Mouse (Mus musculus): ENCODE measurements around the gene Scml4. TPM values are rescaled to one million over a fixed set of nuclear protein-coding genes. Genes with fewer than 3 reads are reported as not detected.

Scml4 gene
- polyA plus RNA-seq, 1 experiment from 2014 or later = 12.1 TPM

GRCm38 (mm10) chr10:42989910-42990309 is 129.7 kb downstream of the Scml4 start:
- peak; percentile 78 for DNase-seq (ENCODE audit: low spot score)

GRCm38 (mm10) chr10:42991018-42991417 is 130.8 kb downstream of the Scml4 start:
- no peak for DNase-seq (ENCODE audit: low spot score)

DNA sequence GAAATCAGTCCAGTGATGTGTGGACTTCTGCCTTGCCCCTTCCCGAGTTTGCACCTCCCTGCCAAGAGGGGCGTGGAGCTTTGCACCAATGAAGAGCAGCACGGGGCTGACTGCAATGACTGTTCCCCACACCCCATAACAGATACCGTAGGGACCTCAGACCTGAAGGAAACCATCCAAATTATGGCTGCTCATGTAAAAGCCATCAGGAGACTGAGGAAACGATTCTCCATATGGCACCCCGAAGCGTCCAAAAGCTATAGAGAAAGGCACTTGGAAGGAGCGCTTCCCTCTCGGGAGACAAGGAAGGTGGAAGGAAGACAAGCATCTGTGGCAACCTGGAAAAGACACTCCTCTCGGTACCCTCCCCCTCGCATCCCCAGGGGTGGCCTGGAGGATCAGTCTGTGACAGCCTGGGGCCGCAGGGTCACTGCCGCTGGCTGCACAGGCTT is 134.2 kb downstream of the Scml4 start:
- no peak for DNase-seq (ENCODE audit: low spot score)

DNA sequence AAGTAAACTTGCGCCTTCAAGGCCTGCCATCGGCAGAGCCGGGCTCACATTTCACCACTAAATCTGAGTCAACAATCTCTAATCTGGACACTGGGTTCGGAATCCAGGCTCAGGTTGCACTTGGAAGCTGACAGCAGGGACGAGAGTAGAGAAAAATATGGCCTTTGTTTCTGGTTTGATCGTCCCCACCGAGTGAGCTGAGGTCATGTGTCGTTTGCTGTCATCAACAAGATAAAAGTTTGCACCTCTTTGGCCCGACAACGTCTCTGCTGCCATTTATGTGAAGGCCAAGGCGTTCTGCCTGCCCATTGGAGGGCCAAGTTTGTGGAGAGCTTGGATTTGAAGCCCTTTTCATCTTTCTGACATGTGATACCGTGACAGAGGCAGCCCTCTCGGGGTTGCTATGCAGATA is 135.3 kb downstream of the Scml4 start:
- DNase-seq (ENCODE audit: low spot score) = no peak

GRCm38 (mm10) chr10:42997278-42997677 is 137.1 kb downstream of the Scml4 start:
- DNase-seq (ENCODE audit: low spot score) = no peak

DNA sequence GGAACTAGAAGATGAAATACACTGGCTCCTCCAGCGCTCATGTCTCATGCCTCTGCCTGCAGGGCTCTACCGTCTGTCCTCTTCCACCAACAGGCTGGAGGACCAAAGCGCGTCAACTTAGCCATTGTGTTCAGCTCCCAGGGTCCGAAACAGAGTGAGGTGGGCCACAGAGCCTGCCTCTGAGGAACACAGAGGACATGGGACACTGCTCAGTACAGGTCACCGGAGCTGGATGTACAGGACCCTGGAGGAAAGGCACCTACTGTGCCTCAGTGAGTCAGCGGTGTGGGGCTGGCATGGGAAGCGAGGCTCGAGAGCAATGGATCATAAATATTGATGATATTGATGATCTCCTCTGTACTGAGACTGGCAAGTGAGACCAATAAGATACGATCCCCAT is 139.2 kb downstream of the Scml4 start:
- no peak for DNase-seq (ENCODE audit: low spot score)

- DNase-seq (ENCODE audit: low spot score) = no peak
Observed at GRCm38 (mm10) chr10:43001433-43001832, 141.3 kb downstream of the Scml4 start.

DNA sequence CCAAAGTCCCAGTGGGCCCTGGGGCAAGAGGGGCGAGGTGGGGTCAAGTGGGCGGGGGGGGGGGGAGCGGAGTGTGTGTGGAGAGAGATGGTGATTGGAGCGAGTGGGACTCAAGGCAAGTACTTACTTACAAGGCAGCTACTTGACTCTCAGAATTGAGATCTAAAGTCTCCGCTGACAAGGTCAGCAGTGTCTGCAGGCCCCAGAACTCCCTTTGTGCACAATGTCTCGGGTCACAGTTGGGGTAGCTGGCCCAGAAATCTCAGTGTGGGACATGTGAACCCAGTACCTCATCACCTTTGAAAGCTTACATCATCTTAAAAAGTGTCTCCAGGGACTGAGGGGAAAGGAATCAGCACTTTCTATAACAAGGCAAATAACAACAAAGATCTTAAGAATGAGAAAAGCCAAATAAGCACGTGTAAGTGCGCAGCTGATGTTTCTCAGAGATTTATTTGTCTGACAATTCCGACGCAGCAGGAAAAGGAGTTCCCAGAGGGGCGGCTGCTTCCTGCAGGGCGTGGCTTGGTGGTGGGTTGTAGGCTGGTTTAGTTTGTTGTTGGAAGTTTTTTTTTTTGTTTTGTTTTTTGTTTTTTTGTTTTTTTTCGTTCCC is 142.0 kb downstream of the Scml4 start:
- no peak for DNase-seq (ENCODE audit: low spot score)

- DNase-seq (ENCODE audit: low spot score) = no peak
Observed at GRCm38 (mm10) chr10:43002721-43003465, 142.7 kb downstream of the Scml4 start.

GRCm38 (mm10) chr10:43003466-43003757 is 143.2 kb downstream of the Scml4 start:
- DNase-seq (ENCODE audit: low spot score) = no peak

- no peak for DNase-seq (ENCODE audit: low spot score)
Observed at GRCm38 (mm10) chr10:43004174-43004734, 144.1 kb downstream of the Scml4 start.

DNA sequence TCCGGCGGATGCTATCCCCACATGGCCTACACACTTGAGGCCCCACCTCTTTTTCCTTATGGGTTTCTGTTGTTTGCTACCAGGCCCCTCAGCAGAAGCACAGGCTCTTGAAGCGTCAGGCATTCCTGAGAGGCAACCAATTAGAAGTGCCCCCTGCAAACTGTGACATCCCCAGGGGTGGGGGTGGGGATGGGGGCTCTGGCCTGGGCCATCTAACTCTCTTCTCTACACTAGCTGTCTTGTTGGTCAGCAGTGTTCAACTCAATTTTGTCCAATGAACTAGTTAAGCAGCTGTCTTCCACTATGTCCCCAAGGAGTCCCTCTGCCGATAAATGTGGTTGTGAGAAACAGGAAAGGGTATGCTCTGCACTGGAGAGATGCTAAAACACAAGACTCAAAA is 144.9 kb downstream of the Scml4 start:
- no peak for DNase-seq (ENCODE audit: low spot score)

GRCm38 (mm10) chr10:43005677-43006076 is 145.5 kb downstream of the Scml4 start:
- no peak for DNase-seq (ENCODE audit: low spot score)

DNA sequence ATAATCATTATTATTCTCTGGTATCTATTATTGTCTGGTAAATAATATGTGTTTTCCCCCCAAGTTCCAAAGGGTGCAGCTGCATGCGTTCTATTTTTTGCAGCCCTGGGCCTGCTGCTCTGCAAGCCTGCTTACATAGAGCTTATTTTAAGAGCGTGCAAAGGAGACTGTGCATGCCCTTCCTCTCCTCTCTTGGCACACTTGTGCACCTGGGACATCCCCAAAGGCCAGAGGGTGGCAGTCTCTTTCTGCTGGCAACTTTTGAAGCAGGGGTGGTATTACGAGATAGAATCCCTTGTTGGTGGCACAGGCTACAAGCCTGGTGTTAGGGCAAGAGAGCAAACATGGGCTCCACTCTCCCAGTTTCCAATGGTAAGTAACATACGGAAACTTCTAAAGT is 146.4 kb downstream of the Scml4 start:
- DNase-seq (ENCODE audit: low spot score) = no peak

GRCm38 (mm10) chr10:43008116-43008515 is 147.9 kb downstream of the Scml4 start:
- DNase-seq (ENCODE audit: low spot score) = no peak

Other genes with a start within 250 kb of the Scml4 start
- 21.3 and 25.0 TPM in 2 replicates for gene Sec63, start 98.9 kb upstream of the Scml4 start, polyA plus RNA-seq (2015; fragmentation: Nextera tagmentation; extraction: Ambion mirVana)